Mouse (Mus musculus): ENCODE data around the gene Myocd. TPM values are rescaled to one million over a fixed set of nuclear protein-coding genes. Genes with fewer than 3 reads are reported as not detected.

The Myocd gene
- polyA plus RNA-seq, 1 experiment from 2014 or later = 0.27 TPM

DNA sequence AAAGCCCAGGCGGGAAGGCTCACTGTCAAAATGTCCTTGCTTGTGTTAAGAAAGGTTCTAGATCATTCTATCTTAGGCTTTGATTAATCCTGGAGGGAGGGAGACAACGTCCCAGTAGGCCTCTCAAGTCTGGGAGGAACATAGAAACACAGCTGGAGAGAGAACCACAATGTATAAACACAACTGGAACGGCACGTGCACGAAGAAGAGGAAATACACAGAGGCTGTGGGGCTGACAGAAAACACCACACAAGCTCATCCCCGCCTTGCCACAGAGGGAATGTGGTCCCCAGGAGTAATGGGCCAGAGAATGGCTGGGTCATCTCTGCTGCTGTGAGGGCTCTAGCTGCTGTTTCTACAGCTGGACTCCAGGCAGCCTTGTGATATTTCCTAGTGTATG lies 58.1 kb downstream of the Myocd start:
- no peaks in the 10 kb centered on the region for H3K27me3 ChIP-seq (replicated peaks)
- H3K9ac ChIP-seq = no peak overlapping the region
- no peak for ATAC-seq
- no peak overlapping the region for H3K4me3 ChIP-seq
- H3K4me1 ChIP-seq = no peaks in the 10 kb centered on the region
- no peak overlapping the region for H3K27ac ChIP-seq
- H3K4me2 ChIP-seq = no peak overlapping the region
- H3K9me3 ChIP-seq (replicated peaks) = no peaks in the 10 kb centered on the region
- WGBS (ENCODE audit: insufficient replicate concordance) = 62% methylated on average over 6 of the region's 6 CpGs
- no peaks in the 10 kb centered on the region for H3K36me3 ChIP-seq

DNA sequence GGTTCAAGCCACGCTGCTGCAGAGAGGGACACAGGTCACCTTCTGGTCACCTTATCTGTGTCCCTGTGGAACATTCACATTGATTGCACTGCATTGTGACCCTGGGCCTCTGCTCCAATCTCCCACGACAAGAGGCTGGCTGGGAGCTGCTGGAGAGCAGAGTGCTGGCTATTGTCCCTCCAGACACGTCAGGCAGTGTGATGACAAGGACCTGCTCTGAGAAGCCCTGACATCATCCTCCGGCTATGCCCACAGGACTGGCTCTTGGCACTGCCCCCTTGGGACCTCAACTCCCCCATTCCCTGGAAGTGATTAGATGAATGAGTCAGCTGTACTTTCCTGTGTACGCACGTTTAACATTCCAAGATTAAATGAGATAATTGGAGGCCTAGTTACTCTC lies 60.3 kb downstream of the Myocd start:
- H3K27ac ChIP-seq = no peak overlapping the region
- H3K27me3 ChIP-seq (replicated peaks) = no peaks in the 10 kb centered on the region
- no peak overlapping the region for H3K4me3 ChIP-seq
- no peak for ATAC-seq
- H3K4me2 ChIP-seq = no peak overlapping the region
- H3K36me3 ChIP-seq = no peaks in the 10 kb centered on the region
- no peak overlapping the region for H3K9ac ChIP-seq
- WGBS (ENCODE audit: insufficient replicate concordance) = 45% methylated on average over 6 of the region's 6 CpGs
- no peaks in the 10 kb centered on the region for H3K4me1 ChIP-seq
- no peaks in the 10 kb centered on the region for H3K9me3 ChIP-seq (replicated peaks)

GRCm38 (mm10) chr11:65205306-65205705 lies 64.5 kb downstream of the Myocd start:
- ATAC-seq = no peak
- H3K36me3 ChIP-seq = no peaks in the 10 kb centered on the region
- H3K4me2 ChIP-seq = no peak overlapping the region
- H3K27ac ChIP-seq = no peak overlapping the region
- 58% methylated on average over 5 of the region's 5 CpGs for WGBS (ENCODE audit: insufficient replicate concordance)
- H3K4me3 ChIP-seq = no peak overlapping the region
- no peaks in the 10 kb centered on the region for H3K4me1 ChIP-seq
- no peak overlapping the region for H3K9ac ChIP-seq
- no peaks in the 10 kb centered on the region for H3K27me3 ChIP-seq (replicated peaks)
- no peaks in the 10 kb centered on the region for H3K9me3 ChIP-seq (replicated peaks)

DNA sequence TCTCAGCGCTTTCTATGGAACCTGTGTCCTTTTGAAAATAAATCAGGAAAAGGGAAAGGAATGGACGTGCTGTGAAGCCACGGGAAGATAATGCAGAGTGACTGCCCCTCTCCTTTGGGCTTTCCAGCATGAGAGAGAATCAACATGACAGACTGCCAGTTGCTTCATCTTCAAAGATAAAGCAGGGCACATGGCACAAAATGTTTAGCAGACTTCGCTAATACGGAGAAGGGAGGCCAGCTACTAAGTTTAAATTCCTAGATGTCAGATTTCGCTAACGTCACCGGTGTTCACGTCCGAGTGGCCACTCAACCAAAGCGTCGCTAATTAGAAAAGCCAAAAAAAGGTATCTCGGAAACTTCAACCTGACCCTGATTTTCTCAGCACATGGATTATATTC lies 65.1 kb downstream of the Myocd start:
- Histone ChIP-seq H3K9ac (no peak overlapping the region), H3K27me3 (replicated peaks) (no peaks in the 10 kb centered on the region), H3K27ac (no peak overlapping the region), H3K9me3 (replicated peaks) (no peaks in the 10 kb centered on the region), H3K4me1 (no peaks in the 10 kb centered on the region), H3K4me2 (no peak overlapping the region), H3K4me3 (no peak overlapping the region), H3K36me3 (no peaks in the 10 kb centered on the region)
- no peak for ATAC-seq
- 71% methylated on average over 13 of the region's 13 CpGs for WGBS (ENCODE audit: insufficient replicate concordance)

- ATAC-seq = no peak
- H3K36me3 ChIP-seq = no peaks in the 10 kb centered on the region
- no peak overlapping the region for H3K4me3 ChIP-seq
- H3K4me2 ChIP-seq = no peak overlapping the region
- WGBS (ENCODE audit: insufficient replicate concordance) = 53% methylated on average over 1 of the region's 1 CpGs
- no peak overlapping the region for H3K27ac ChIP-seq
- no peaks in the 10 kb centered on the region for H3K9me3 ChIP-seq (replicated peaks)
- no peaks in the 10 kb centered on the region for H3K4me1 ChIP-seq
- H3K27me3 ChIP-seq (replicated peaks) = no peaks in the 10 kb centered on the region
- H3K9ac ChIP-seq = no peak overlapping the region
These were observed 66.8 kb downstream of the Myocd start for GRCm38 (mm10) chr11:65203020-65203419.

DNA sequence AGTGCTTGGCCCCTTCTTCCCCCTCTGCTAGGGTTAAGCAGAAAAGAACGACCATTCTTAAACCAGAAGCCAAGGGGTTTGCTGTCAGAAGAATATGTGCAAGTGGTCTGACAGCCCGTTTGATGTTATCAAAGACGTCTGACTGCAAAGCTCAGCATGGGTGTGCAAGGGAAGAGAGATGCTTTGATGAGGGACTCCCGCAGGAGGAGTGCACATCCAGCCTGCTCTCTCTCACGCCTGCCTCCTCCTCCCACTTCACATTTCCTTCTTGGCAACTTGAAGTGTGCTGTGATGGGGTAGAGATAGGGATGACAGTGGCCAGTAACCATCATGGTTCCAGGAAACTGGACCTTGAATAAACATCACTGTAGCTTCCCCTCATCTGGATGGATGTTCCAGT lies 67.6 kb downstream of the Myocd start:
- H3K36me3 ChIP-seq = no peaks in the 10 kb centered on the region
- H3K4me1 ChIP-seq = no peaks in the 10 kb centered on the region
- H3K27me3 ChIP-seq (replicated peaks) = no peaks in the 10 kb centered on the region
- H3K4me2 ChIP-seq = no peak overlapping the region
- H3K9me3 ChIP-seq (replicated peaks) = no peaks in the 10 kb centered on the region
- H3K9ac ChIP-seq = no peak overlapping the region
- no peak for ATAC-seq
- WGBS (ENCODE audit: insufficient replicate concordance) = 39% methylated on average over 5 of the region's 5 CpGs
- no peak overlapping the region for H3K27ac ChIP-seq
- H3K4me3 ChIP-seq = no peak overlapping the region

- H3K4me1 ChIP-seq = no peaks in the 10 kb centered on the region
- WGBS (ENCODE audit: insufficient replicate concordance) = 58% methylated on average over 3 of the region's 3 CpGs
- no peak overlapping the region for H3K4me3 ChIP-seq
- no peaks in the 10 kb centered on the region for H3K27me3 ChIP-seq (replicated peaks)
- no peak overlapping the region for H3K4me2 ChIP-seq
- H3K9me3 ChIP-seq (replicated peaks) = no peaks in the 10 kb centered on the region
- H3K36me3 ChIP-seq = no peaks in the 10 kb centered on the region
- H3K9ac ChIP-seq = no peak overlapping the region
- no peak for ATAC-seq
- no peak overlapping the region for H3K27ac ChIP-seq
These were observed 71.8 kb downstream of the Myocd start for GRCm38 (mm10) chr11:65198026-65198425.

GRCm38 (mm10) chr11:65197280-65197679 lies 72.5 kb downstream of the Myocd start:
- 4% methylated on average over 3 of the region's 3 CpGs for WGBS (ENCODE audit: insufficient replicate concordance)
- no peak overlapping the region for H3K4me2 ChIP-seq
- 0 out of 2 replicates have a peak, but pooled peaks cover 3% of the 10 kb centered on the region for H3K27me3 ChIP-seq (replicated peaks)
- ATAC-seq = no peak
- H3K9me3 ChIP-seq (replicated peaks) = no peaks in the 10 kb centered on the region
- H3K36me3 ChIP-seq = no peaks in the 10 kb centered on the region
- H3K4me1 ChIP-seq = no peaks in the 10 kb centered on the region
- no peak overlapping the region for H3K27ac ChIP-seq
- H3K9ac ChIP-seq = no peak overlapping the region
- no peak overlapping the region for H3K4me3 ChIP-seq

GRCm38 (mm10) chr11:65186974-65187373 lies 82.8 kb downstream of the Myocd start:
- Histone ChIP-seq H3K36me3 (no peaks in the 10 kb centered on the region), H3K4me3 (no peak overlapping the region), H3K9me3 (replicated peaks) (no peaks in the 10 kb centered on the region), H3K27ac (no peak overlapping the region), H3K27me3 (replicated peaks) (no peaks in the 10 kb centered on the region), H3K4me2 (no peak overlapping the region), H3K4me1 (no peaks in the 10 kb centered on the region), H3K9ac (no peak overlapping the region)
- no peak for ATAC-seq
- WGBS (ENCODE audit: insufficient replicate concordance) = 56% methylated on average over 12 of the region's 12 CpGs

GRCm38 (mm10) chr11:65185114-65185513 lies 84.7 kb downstream of the Myocd start:
- H3K4me2 ChIP-seq = no peak overlapping the region
- no peak overlapping the region for H3K9ac ChIP-seq
- H3K9me3 ChIP-seq (replicated peaks) = no peaks in the 10 kb centered on the region
- no peaks in the 10 kb centered on the region for H3K27me3 ChIP-seq (replicated peaks)
- H3K4me1 ChIP-seq = no peaks in the 10 kb centered on the region
- H3K4me3 ChIP-seq = no peak overlapping the region
- H3K36me3 ChIP-seq = no peaks in the 10 kb centered on the region
- no peak for ATAC-seq
- H3K27ac ChIP-seq = no peak overlapping the region
- 77% methylated on average over 1 of the region's 1 CpGs for WGBS (ENCODE audit: insufficient replicate concordance)

- Histone ChIP-seq H3K9ac (no peak overlapping the region), H3K27ac (no peak overlapping the region), H3K4me3 (no peak overlapping the region), H3K27me3 (replicated peaks) (no peaks in the 10 kb centered on the region; the same call in 1 of the 2 replicates), H3K4me1 (no peaks in the 10 kb centered on the region), H3K36me3 (no peaks in the 10 kb centered on the region), H3K9me3 (replicated peaks) (no peaks in the 10 kb centered on the region), H3K4me2 (no peak overlapping the region)
- no peak for ATAC-seq
- WGBS (ENCODE audit: insufficient replicate concordance) = 60% methylated on average over 4 of the region's 4 CpGs
These were observed 99.6 kb downstream of the Myocd start for GRCm38 (mm10) chr11:65170121-65170750.

GRCm38 (mm10) chr11:65162767-65163120 lies 107.0 kb downstream of the Myocd start, which contains the start of gene Arhgap44:
Arhgap44 (minus strand) TSS chr11:65162961.
- Histone ChIP-seq H3K9ac (peak within 1 kb of the TSS; percentile 52), H3K27ac (no peak within 1 kb of the TSS), H3K4me3 (peak within 1 kb of the TSS; percentile 62), H3K4me1 (0 out of 2 replicates have a peak, but pooled peaks cover 5% of the 10 kb centered on the region), H3K9me3 (replicated peaks) (no peaks in the 10 kb centered on the region), H3K4me2 (peak within 1 kb of the TSS; percentile 72), H3K36me3 (no peaks in the 10 kb centered on the region), H3K27me3 (replicated peaks) (peaks cover 28% of the 10 kb centered on the region)
- WGBS (ENCODE audit: insufficient replicate concordance) = under 1% methylated on average over 27 of the region's 27 CpGs
- peak; percentile 52 for ATAC-seq
